Mouse (Mus musculus) brain, adult 10 weeks (tissue): ENCODE measurements around the gene Ttl. TPM values are rescaled to one million over a fixed set of nuclear protein-coding genes. Genes with fewer than 3 reads are reported as not detected.

Source experiments
- polyA plus RNA-seq: library from polyadenylated mRNA; stranded (reverse); fragments of 350-450 nt; fragmentation: Illumina TruSeq; extraction: RNeasy Lipid Tissue Mini Kit (QIAGEN cat#74804); gene quantifications from one replicate; pipeline ENCODE4 v1.2.3, GENCODE M21; 2015; ENCODE audit warnings: low read depth, low replicate concordance

Gene Ttl
- 44.1 TPM for polyA plus RNA-seq

DNA sequence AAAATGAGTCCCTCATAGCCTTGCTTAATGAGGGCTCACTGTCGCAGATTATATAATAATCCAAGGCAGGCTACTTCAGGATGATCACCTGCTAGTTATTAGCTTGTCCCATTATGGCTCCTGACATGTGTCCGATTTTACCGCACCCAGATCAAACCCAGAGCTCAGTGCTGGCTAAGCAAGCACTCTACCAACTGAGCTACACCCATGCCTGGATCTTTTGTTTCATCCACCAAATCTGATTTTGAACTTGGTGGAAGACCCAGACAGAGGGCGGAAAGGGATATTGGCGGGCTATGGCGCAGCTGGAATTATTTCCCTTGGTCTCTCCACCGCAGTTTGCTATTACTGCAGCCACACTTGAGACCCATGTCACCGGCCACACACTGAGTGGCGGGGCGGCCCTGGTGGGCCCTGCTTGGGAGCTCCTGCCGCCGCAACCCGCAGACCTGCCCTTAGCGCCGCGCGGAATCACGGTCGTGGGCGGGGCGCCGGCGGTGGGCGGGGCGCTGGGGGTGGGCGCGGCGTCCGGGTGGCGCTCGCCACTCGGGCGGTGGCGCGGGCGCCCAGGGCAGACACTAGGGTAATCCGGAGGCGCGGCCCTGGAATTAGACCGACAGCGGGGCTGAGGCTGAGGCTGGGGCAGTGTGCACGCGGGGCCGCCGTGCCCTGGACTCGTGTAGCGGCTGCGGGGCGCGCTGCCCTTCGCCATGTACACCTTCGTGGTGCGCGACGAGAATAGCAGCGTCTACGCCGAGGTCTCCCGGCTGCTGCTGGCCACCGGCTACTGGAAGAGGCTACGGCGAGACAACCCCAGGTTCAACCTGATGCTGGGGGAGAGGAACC lies at the start of gene Ttl:
Gene Ttl, plus strand, starts transcription at position 506 of the 846 bp plus-strand sequence.

GRCm38 (mm10) chr2:129047811-129048210 lies 17.9 kb upstream of the Ttl start, which contains the start of gene Vinac1:
Vinac1 (minus strand) TSS chr2:129048172.

DNA sequence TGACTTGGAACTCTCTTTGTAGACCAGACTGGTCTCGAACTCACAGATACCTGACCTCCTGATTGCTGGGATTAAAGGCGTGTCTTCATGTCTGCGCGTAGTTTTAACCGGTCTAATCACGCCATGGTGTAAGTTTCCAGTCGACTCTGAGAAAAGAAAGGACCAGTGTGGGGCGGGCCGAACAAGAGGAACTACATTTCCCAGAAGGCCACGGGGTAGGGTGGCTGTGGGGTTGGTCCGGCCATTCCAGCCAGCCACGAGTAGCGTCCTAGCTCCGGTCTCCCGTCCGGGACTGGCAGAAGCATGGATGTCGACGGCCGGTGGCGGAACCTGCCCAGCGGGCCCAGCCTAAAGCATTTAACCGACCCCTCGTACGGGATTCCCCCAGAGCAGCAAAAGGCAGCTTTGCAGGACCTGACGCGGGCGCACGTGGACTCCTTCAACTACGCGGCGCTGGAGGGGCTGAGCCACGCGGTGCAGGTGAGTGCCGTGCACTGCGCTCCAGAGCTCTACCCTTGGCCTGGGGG lies 35.1 kb downstream of the Ttl start, which contains the start of gene Polr1b:
Gene Polr1b, plus strand, starts transcription at position 212 of the 527 bp plus-strand sequence.

GRCm38 (mm10) chr2:129129412-129129929 lies 63.7 kb downstream of the Ttl start, which contains the start of gene Chchd5:
Chchd5 (plus strand) TSS chr2:129129700.

Other genes with a start within 250 kb of the Ttl start
- gene Tmem87b, start 247.8 kb upstream of the Ttl start, polyA plus RNA-seq: 29.0 TPM
- gene Fbln7, start 203.0 kb upstream of the Ttl start, polyA plus RNA-seq: 1.8 TPM
- gene Zc3h8, start 121.9 kb upstream of the Ttl start, polyA plus RNA-seq: 9.8 TPM
- 10.2 TPM for gene Zc3h6, start 98.5 kb upstream of the Ttl start, polyA plus RNA-seq
- gene Gm10762, start 98.2 kb upstream of the Ttl start, polyA plus RNA-seq: 5.8 TPM
- not detected for gene Vinac1, start 17.8 kb upstream of the Ttl start, polyA plus RNA-seq
- 15.1 TPM for gene Polr1b, start 35.1 kb downstream of the Ttl start, polyA plus RNA-seq
- 15.6 TPM for gene Chchd5, start 63.8 kb downstream of the Ttl start, polyA plus RNA-seq
- 126 TPM for gene Slc20a1, start 132.8 kb downstream of the Ttl start, polyA plus RNA-seq
- 0.54 TPM for gene Ckap2l, start 231.3 kb downstream of the Ttl start, polyA plus RNA-seq
- gene Il1a, start 244.0 kb downstream of the Ttl start, polyA plus RNA-seq: 0.74 TPM